Mouse (Mus musculus): Measurements from ENCODE around the gene Smarcd1. TPM values are rescaled to one million over a fixed set of nuclear protein-coding genes. Genes with fewer than 3 reads are reported as not detected.
"Not testable (repeated sequence)": the region's sequence is repeated elsewhere in the genome, so short reads cannot be mapped to it uniquely, and the experiment has no call there.

Smarcd1 gene
- polyA plus RNA-seq, 1 experiment from 2014 or later, result 145 TPM

GRCm38 (mm10) chr15:99690924-99691323, 11.0 kb upstream of the Smarcd1 start:
- H3K9ac ChIP-seq (replicated peaks), result peak overlapping the region; percentile 46; the same call in 1 of the 2 replicates
- H3K4me3 ChIP-seq (replicated peaks), result no peak overlapping the region
- no peak overlapping the region for H3K4me2 ChIP-seq (replicated peaks)
- no peaks in the 10 kb centered on the region for H3K9me3 ChIP-seq
- ATAC-seq, result no peak
- no peaks in the 10 kb centered on the region; the same call in 1 of the 2 replicates for H3K27me3 ChIP-seq
- H3K27ac ChIP-seq, result 0 out of 2 replicates have a peak overlapping the region, but pooled peaks have one; percentile 58
- H3K4me1 ChIP-seq (replicated peaks), result peaks cover 53% of the 10 kb centered on the region
- H3K36me3 ChIP-seq, result peaks cover 25% of the 10 kb centered on the region
- WGBS, result 25% methylated on average over 4 of the region's 4 CpGs

GRCm38 (mm10) chr15:99691976-99692375, 10.0 kb upstream of the Smarcd1 start:
- Histone ChIP-seq H3K27ac (peak overlapping the region; percentile 49; the same call in 1 of the 2 replicates), H3K9ac (replicated peaks) (peak overlapping the region; percentile 46), H3K36me3 (peaks cover 28% of the 10 kb centered on the region), H3K27me3 (peaks cover 7% of the 10 kb centered on the region), H3K4me3 (replicated peaks) (no peak overlapping the region), H3K9me3 (no peaks in the 10 kb centered on the region), H3K4me2 (replicated peaks) (peak overlapping the region; percentile 1; the same call in 1 of the 2 replicates), H3K4me1 (replicated peaks) (peaks cover 53% of the 10 kb centered on the region)
- ATAC-seq, result peak; percentile 65
- WGBS, result 43% methylated on average over 9 of the region's 9 CpGs

GRCm38 (mm10) chr15:99697309-99697708, 4.6 kb upstream of the Smarcd1 start:
- ATAC-seq, result no peak
- H3K4me1 ChIP-seq (replicated peaks), result peaks cover 25% of the 10 kb centered on the region
- no peak overlapping the region for H3K4me2 ChIP-seq (replicated peaks)
- no peak overlapping the region for H3K9ac ChIP-seq (replicated peaks)
- 55% methylated on average over 2 of the region's 2 CpGs for WGBS
- peaks cover 12% of the 10 kb centered on the region for H3K27me3 ChIP-seq
- no peak overlapping the region for H3K4me3 ChIP-seq (replicated peaks)
- H3K36me3 ChIP-seq, result peaks cover 60% of the 10 kb centered on the region
- H3K9me3 ChIP-seq, result no peaks in the 10 kb centered on the region
- no peak overlapping the region for H3K27ac ChIP-seq

- H3K4me2 ChIP-seq (replicated peaks), result no peak overlapping the region
- H3K36me3 ChIP-seq, result peaks cover 58% of the 10 kb centered on the region
- 45% methylated on average over 20 of the region's 20 CpGs for WGBS
- H3K4me3 ChIP-seq (replicated peaks), result no peak overlapping the region
- H3K4me1 ChIP-seq (replicated peaks), result peaks cover 23% of the 10 kb centered on the region
- no peak overlapping the region for H3K27ac ChIP-seq
- peaks cover 12% of the 10 kb centered on the region for H3K27me3 ChIP-seq
- ATAC-seq, result no peak
- H3K9me3 ChIP-seq, result no peaks in the 10 kb centered on the region
- no peak overlapping the region for H3K9ac ChIP-seq (replicated peaks)
Measured at GRCm38 (mm10) chr15:99698533-99699085, 3.3 kb upstream of the Smarcd1 start.

- Histone ChIP-seq H3K36me3 (peaks cover 64% of the 10 kb centered on the region), H3K9ac (replicated peaks) (no peak overlapping the region)
- WGBS, result 89% methylated on average over 10 of the region's 10 CpGs
Measured at GRCm38 (mm10) chr15:99699715-99700114, 2.2 kb upstream of the Smarcd1 start.

GRCm38 (mm10) chr15:99700219-99701106, 1.5 kb upstream of the Smarcd1 start:
- Histone ChIP-seq H3K27me3 (peaks cover 12% of the 10 kb centered on the region), H3K9me3 (no peaks in the 10 kb centered on the region), H3K4me3 (replicated peaks) (no peak overlapping the region), H3K9ac (replicated peaks) (0 out of 2 replicates have a peak overlapping the region, but pooled peaks have one; percentile 5), H3K36me3 (peaks cover 59% of the 10 kb centered on the region), H3K4me1 (replicated peaks) (peaks cover 25% of the 10 kb centered on the region), H3K4me2 (replicated peaks) (no peak overlapping the region), H3K27ac (no peak overlapping the region)
- ATAC-seq, result no peak
- 87% methylated on average over 18 of the region's 18 CpGs for WGBS

More at GRCm38 (mm10) chr15:99699715-99700114, 2.2 kb upstream of the Smarcd1 start:
- no peaks in the 10 kb centered on the region for H3K9me3 ChIP-seq
- peaks cover 24% of the 10 kb centered on the region for H3K4me1 ChIP-seq (replicated peaks)
- no peak overlapping the region for H3K27ac ChIP-seq
- ATAC-seq, result no peak
- peaks cover 12% of the 10 kb centered on the region for H3K27me3 ChIP-seq
- H3K4me2 ChIP-seq (replicated peaks), result no peak overlapping the region
- H3K4me3 ChIP-seq (replicated peaks), result no peak overlapping the region

- Histone ChIP-seq H3K27ac (peak overlapping the region; percentile 97), H3K9ac (replicated peaks) (0 out of 2 replicates have a peak overlapping the region, but pooled peaks have one; percentile 98), H3K36me3 (peaks cover 56% of the 10 kb centered on the region), H3K4me2 (replicated peaks) (peak overlapping the region; percentile 37), H3K4me3 (replicated peaks) (peak overlapping the region; percentile 85), H3K4me1 (replicated peaks) (peaks cover 32% of the 10 kb centered on the region)
- WGBS, result 45% methylated on average over 16 of the region's 16 CpGs
- not testable (repeated sequence) for H3K9me3 ChIP-seq, ATAC-seq, H3K27me3 ChIP-seq
Measured at GRCm38 (mm10) chr15:99701640-99701998, 310 bp upstream of the Smarcd1 start.

GRCm38 (mm10) chr15:99703104-99703503, 1.2 kb downstream of the Smarcd1 start:
- Histone ChIP-seq H3K9me3 (no peaks in the 10 kb centered on the region), H3K27me3 (no peaks in the 10 kb centered on the region), H3K9ac (replicated peaks) (peak overlapping the region; percentile 98), H3K4me1 (replicated peaks) (peaks cover 32% of the 10 kb centered on the region), H3K4me2 (replicated peaks) (peak overlapping the region; percentile 94), H3K27ac (peak overlapping the region; percentile 97), H3K36me3 (peaks cover 56% of the 10 kb centered on the region), H3K4me3 (replicated peaks) (peak overlapping the region; percentile 85)
- 58% methylated on average over 9 of the region's 9 CpGs for WGBS
- ATAC-seq, result no peak

GRCm38 (mm10) chr15:99703676-99704040, 1.7 kb downstream of the Smarcd1 start:
- H3K4me2 ChIP-seq (replicated peaks), result peak overlapping the region; percentile 94
- H3K9me3 ChIP-seq, result no peaks in the 10 kb centered on the region
- ATAC-seq, result no peak
- H3K27ac ChIP-seq, result peak overlapping the region; percentile 97
- H3K4me1 ChIP-seq (replicated peaks), result peaks cover 32% of the 10 kb centered on the region
- H3K27me3 ChIP-seq, result no peaks in the 10 kb centered on the region
- WGBS, result 55% methylated on average over 5 of the region's 5 CpGs
- peak overlapping the region; percentile 85 for H3K4me3 ChIP-seq (replicated peaks)
- peak overlapping the region; percentile 98 for H3K9ac ChIP-seq (replicated peaks)
- peaks cover 56% of the 10 kb centered on the region for H3K36me3 ChIP-seq

GRCm38 (mm10) chr15:99704041-99704681, 2.2 kb downstream of the Smarcd1 start:
- Histone ChIP-seq H3K9ac (replicated peaks) (peak overlapping the region; percentile 98), H3K4me2 (replicated peaks) (peak overlapping the region; percentile 94), H3K36me3 (peaks cover 56% of the 10 kb centered on the region), H3K4me1 (replicated peaks) (peaks cover 32% of the 10 kb centered on the region), H3K27ac (peak overlapping the region; percentile 97), H3K27me3 (no peaks in the 10 kb centered on the region), H3K4me3 (replicated peaks) (peak overlapping the region; percentile 85), H3K9me3 (no peaks in the 10 kb centered on the region)
- ATAC-seq, result no peak
- WGBS, result 17% methylated on average over 23 of the region's 23 CpGs

- Histone ChIP-seq H3K4me2 (replicated peaks) (peak overlapping the region; percentile 94), H3K9ac (replicated peaks) (peak overlapping the region; percentile 98), H3K27ac (peak overlapping the region; percentile 97), H3K4me3 (replicated peaks) (peak overlapping the region; percentile 85), H3K4me1 (replicated peaks) (peaks cover 32% of the 10 kb centered on the region), H3K36me3 (peaks cover 58% of the 10 kb centered on the region), H3K27me3 (no peaks in the 10 kb centered on the region), H3K9me3 (no peaks in the 10 kb centered on the region)
- WGBS, result 18% methylated on average over 7 of the region's 7 CpGs
- ATAC-seq, result no peak
Measured at GRCm38 (mm10) chr15:99704881-99705280, 3.0 kb downstream of the Smarcd1 start.

All from midbrain, embryonic 13.5 days (tissue).